In the genomic region with DNA sequence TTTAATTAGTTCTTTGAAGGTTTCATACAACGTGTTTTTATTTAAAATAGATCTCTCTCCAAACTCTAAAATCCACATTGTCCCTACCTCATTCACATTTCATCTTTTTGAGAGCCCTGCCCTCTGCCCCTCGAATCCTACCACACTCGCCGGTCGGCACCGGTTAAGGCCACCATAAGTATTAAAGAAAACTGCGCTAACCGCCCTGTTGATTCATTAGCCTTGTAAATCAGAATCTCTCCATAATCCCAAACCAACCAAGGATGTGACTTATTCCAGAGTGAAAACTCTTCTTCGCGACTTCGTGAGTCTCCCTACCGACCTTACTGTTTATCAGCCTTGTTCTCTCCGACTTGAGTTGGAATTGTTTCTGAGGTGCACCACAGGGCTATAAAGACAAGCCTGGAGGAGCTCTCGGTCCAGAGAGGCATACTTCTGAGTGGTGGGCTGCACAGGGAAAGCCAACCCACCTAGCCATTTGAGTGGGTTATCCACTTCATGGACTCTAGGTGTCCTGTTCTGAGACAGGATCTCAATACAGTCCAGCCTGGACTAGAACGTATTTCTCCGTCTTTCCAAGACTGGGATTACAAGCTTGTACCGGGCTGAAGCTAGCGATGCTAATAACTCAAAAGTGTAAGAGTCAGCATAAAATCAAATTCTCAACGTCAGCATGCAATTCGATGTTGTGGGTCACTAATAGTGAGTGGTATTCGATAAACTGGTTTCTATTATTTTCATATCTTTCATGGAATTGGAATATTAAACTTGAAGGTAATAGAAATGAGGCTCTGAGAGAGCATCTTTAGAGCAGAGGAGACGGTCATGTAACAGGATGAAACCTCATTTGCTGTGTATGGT, we compare ENCODE assay signal across 8 mouse cellular contexts. TPM values are rescaled to one million over a fixed set of nuclear protein-coding genes. Genes with fewer than 3 reads are reported as not detected.
A peak's percentile ranks its signal among the peaks of the same experiment; 100 is the strongest.
DNase-seq lines count a peak whose midpoint lies in the region; ATAC-seq and TF ChIP-seq lines count a peak whose summit lies in the region.

No protein-coding gene starts in this region.

- H3K36me3 ChIP-seq in lung, postnatal 0 days (ENCODE audit: insufficient read depth, low read length) = no peaks in the 10 kb centered on the region
- H3K36me3 ChIP-seq in embryonic facial prominence, embryonic 12.5 days = peaks cover 29% of the 10 kb centered on the region
- H3K36me3 ChIP-seq in heart, embryonic 12.5 days = peaks cover 38% of the 10 kb centered on the region
- H3K36me3 ChIP-seq in liver, embryonic 14.5 days (replicated peaks; ENCODE audit: control insufficient read depth, insufficient read depth, low read depth) = peaks cover 16% of the 10 kb centered on the region
- peaks cover 10% of the 10 kb centered on the region for H3K36me3 ChIP-seq in stomach, embryonic 16.5 days (ENCODE audit: control insufficient read depth, insufficient read depth, low read length)

- WGBS in lung, postnatal 0 days = 29% methylated on average over 22 of the region's 22 CpGs
- WGBS in embryonic facial prominence, embryonic 12.5 days = 29% methylated on average over 22 of the region's 22 CpGs
- WGBS in heart, embryonic 12.5 days = 30% methylated on average over 22 of the region's 22 CpGs
- WGBS in liver, embryonic 14.5 days (ENCODE audit: insufficient replicate concordance) = 30% methylated on average over 22 of the region's 22 CpGs
- WGBS in stomach, embryonic 16.5 days = 27% methylated on average over 22 of the region's 22 CpGs

- no peak for TF ChIP-seq EP300 in lung, postnatal 0 days (IDR thresholded peaks at IDR 0.05)
- TF ChIP-seq EP300 in liver, embryonic 14.5 days (IDR thresholded peaks at IDR 0.05; ENCODE audit: low read depth) = no peak

- peak overlapping the region; percentile 85 for H3K4me2 ChIP-seq in lung, postnatal 0 days (replicated peaks; ENCODE audit: low read depth, low read length)
- peak overlapping the region; percentile 91 for H3K4me2 ChIP-seq in embryonic facial prominence, embryonic 12.5 days (replicated peaks)
- peak overlapping the region; percentile 93 for H3K4me2 ChIP-seq in heart, embryonic 12.5 days
- H3K4me2 ChIP-seq in liver, embryonic 14.5 days (ENCODE audit: low read depth) = peak overlapping the region; percentile 97
- H3K4me2 ChIP-seq in stomach, embryonic 16.5 days (ENCODE audit: low read depth, low read length) = peak overlapping the region; percentile 92

- peak overlapping the region; percentile 97 for H3K9ac ChIP-seq in lung, postnatal 0 days (replicated peaks; ENCODE audit: low read depth)
- peak overlapping the region; percentile 52; the same call in 1 of the 2 replicates for H3K9ac ChIP-seq in embryonic facial prominence, embryonic 12.5 days
- H3K9ac ChIP-seq in heart, embryonic 12.5 days = peak overlapping the region; percentile 74
- peak overlapping the region; percentile 93 for H3K9ac ChIP-seq in liver, embryonic 14.5 days (replicated peaks)
- H3K9ac ChIP-seq in stomach, embryonic 16.5 days (ENCODE audit: low read length) = peak overlapping the region; percentile 97

- H3K27ac ChIP-seq in lung, postnatal 0 days (ENCODE audit: low read length) = no peak overlapping the region
- no peak overlapping the region for H3K27ac ChIP-seq in embryonic facial prominence, embryonic 12.5 days
- no peak overlapping the region for H3K27ac ChIP-seq in heart, embryonic 12.5 days (ENCODE audit: poor library complexity, severe bottlenecking)
- H3K27ac ChIP-seq in liver, embryonic 14.5 days = peak overlapping the region; percentile 25
- H3K27ac ChIP-seq in stomach, embryonic 16.5 days (ENCODE audit: low read length) = no peak overlapping the region

- no peak for DNase-seq in lung, postnatal 0 days (ENCODE audit: low spot score)
- DNase-seq in lung, postnatal 10 days = no peak
- no peak for DNase-seq in liver, embryonic 14.5 days (ENCODE audit: low read depth in 3 of 3, low spot score in 3 of 3)
- DNase-seq in gastrocnemius, postnatal 25 days = no peak
- DNase-seq in gastrocnemius, postnatal 10 days = no peak

- H3K27me3 ChIP-seq in lung, postnatal 0 days (replicated peaks; ENCODE audit: insufficient read depth, low read length) = no peaks in the 10 kb centered on the region
- H3K27me3 ChIP-seq in embryonic facial prominence, embryonic 12.5 days = no peaks in the 10 kb centered on the region
- no peaks in the 10 kb centered on the region for H3K27me3 ChIP-seq in heart, embryonic 12.5 days (replicated peaks)
- H3K27me3 ChIP-seq in liver, embryonic 14.5 days (ENCODE audit: control insufficient read depth, insufficient read depth, low read length) = no peaks in the 10 kb centered on the region
- no peaks in the 10 kb centered on the region for H3K27me3 ChIP-seq in stomach, embryonic 16.5 days (ENCODE audit: control insufficient read depth, insufficient read depth, low read length)

- H3K9me3 ChIP-seq in lung, postnatal 0 days (ENCODE audit: low read length) = no peaks in the 10 kb centered on the region
- H3K9me3 ChIP-seq in embryonic facial prominence, embryonic 12.5 days = no peaks in the 10 kb centered on the region
- H3K9me3 ChIP-seq in heart, embryonic 12.5 days (replicated peaks) = no peaks in the 10 kb centered on the region
- H3K9me3 ChIP-seq in liver, embryonic 14.5 days (ENCODE audit: control insufficient read depth, low read length) = no peaks in the 10 kb centered on the region
- H3K9me3 ChIP-seq in stomach, embryonic 16.5 days (replicated peaks; ENCODE audit: control insufficient read depth, low read length) = no peaks in the 10 kb centered on the region

- H3K4me1 ChIP-seq in lung, postnatal 0 days (ENCODE audit: insufficient read depth, low read depth, low read length) = peaks cover 10% of the 10 kb centered on the region; the same call in 1 of the 2 replicates
- peaks cover 11% of the 10 kb centered on the region for H3K4me1 ChIP-seq in embryonic facial prominence, embryonic 12.5 days
- peaks cover 11% of the 10 kb centered on the region for H3K4me1 ChIP-seq in heart, embryonic 12.5 days (replicated peaks)
- H3K4me1 ChIP-seq in liver, embryonic 14.5 days (replicated peaks; ENCODE audit: control insufficient read depth in 2 of 2, insufficient read depth in 2 of 2, low read length in 1 of 2) = peaks cover 6 to 17% of the 10 kb centered on the region in 2 experiments; a peak in 3 of 4 replicates
- peaks cover 12% of the 10 kb centered on the region for H3K4me1 ChIP-seq in stomach, embryonic 16.5 days (ENCODE audit: control insufficient read depth, insufficient read depth, low read length)

- ATAC-seq in lung, postnatal 0 days = peak; percentile 26
- ATAC-seq in embryonic facial prominence, embryonic 12.5 days (ENCODE audit: insufficient number of reproducible peaks, insufficient read depth, low FRiP score, low TSS enrichment) = 0 out of 2 replicates have a peak, but pooled peaks have one; percentile 19
- 0 out of 2 replicates have a peak, but pooled peaks have one; percentile 26 for ATAC-seq in heart, embryonic 12.5 days (ENCODE audit: insufficient number of reproducible peaks, low FRiP score)
- peak; percentile 40 for ATAC-seq in liver, embryonic 14.5 days (ENCODE audit: insufficient read depth)
- no peak for ATAC-seq in stomach, embryonic 16.5 days (ENCODE audit: insufficient read depth, low FRiP score)

- no peak for TF ChIP-seq CTCF in lung, postnatal 0 days (IDR thresholded peaks at IDR 0.05)
- no peak for TF ChIP-seq CTCF in liver, embryonic 14.5 days (IDR thresholded peaks at IDR 0.05; ENCODE audit: low read depth)

- peak overlapping the region; percentile 92 for H3K4me3 ChIP-seq in lung, postnatal 0 days (ENCODE audit: low read depth, low read length)
- H3K4me3 ChIP-seq in embryonic facial prominence, embryonic 12.5 days = peak overlapping the region; percentile 91
- H3K4me3 ChIP-seq in heart, embryonic 12.5 days = peak overlapping the region; percentile 90
- H3K4me3 ChIP-seq in liver, embryonic 14.5 days (ENCODE audit: insufficient read depth in 1 of 2, low read depth in 2 of 2, low read length in 2 of 2) = peak overlapping the region; percentile 91 to 100
- peak overlapping the region; percentile 94 for H3K4me3 ChIP-seq in stomach, embryonic 16.5 days (replicated peaks; ENCODE audit: low read length)

RNA-seq across cellular contexts. Expression of gene Chuk, which starts 0.6 kb away (rescaled TPM):
- 32.8 and 33.4 TPM in 2 replicates for polyA plus RNA-seq in lung, postnatal 0 days (2015; fragmentation: Nextera tagmentation; extraction: Ambion mirVana)
- 53.5 and 54.2 TPM in 2 replicates for polyA plus RNA-seq in embryonic facial prominence, embryonic 12.5 days (2016; fragmentation: Nextera tagmentation; extraction: Ambion mirVana)
- polyA plus RNA-seq in heart, embryonic 12.5 days (2016; fragmentation: Nextera tagmentation; extraction: Ambion mirVana) = 36.3 and 37.4 TPM in 2 replicates
- polyA plus RNA-seq in liver, embryonic 14.5 days (2012; rRNA removed) = 14.8 and 20.7 TPM in 2 replicates
- 20.5 and 21.0 TPM in 2 replicates for polyA plus RNA-seq in liver, embryonic 14.5 days (2014; fragmentation: Nextera tagmentation; extraction: Ambion mirVana)
- 38.9 and 44.0 TPM in 2 replicates for polyA plus RNA-seq in stomach, embryonic 16.5 days (2015; fragmentation: Nextera tagmentation; extraction: Ambion mirVana)
- 10 to 100 TPM; 14.9 to 17.4 TPM for total RNA-seq in gastrocnemius, postnatal 25 days (2021)
- 10 to 100 TPM; 21.6 TPM for total RNA-seq in gastrocnemius, postnatal 10 days (2021)

RNA-seq across cellular contexts. Expression of gene Cwf19l1, which starts 27.8 kb away (rescaled TPM):
- 14.2 and 18.5 TPM in 2 replicates for polyA plus RNA-seq in lung, postnatal 0 days (2015; fragmentation: Nextera tagmentation; extraction: Ambion mirVana)
- polyA plus RNA-seq in embryonic facial prominence, embryonic 12.5 days (2016; fragmentation: Nextera tagmentation; extraction: Ambion mirVana) = 42.1 and 42.6 TPM in 2 replicates
- polyA plus RNA-seq in heart, embryonic 12.5 days (2016; fragmentation: Nextera tagmentation; extraction: Ambion mirVana) = 19.1 and 19.7 TPM in 2 replicates
- 4.6 and 8.8 TPM in 2 replicates for polyA plus RNA-seq in liver, embryonic 14.5 days (2012; rRNA removed)
- 12.9 and 18.0 TPM in 2 replicates for polyA plus RNA-seq in liver, embryonic 14.5 days (2014; fragmentation: Nextera tagmentation; extraction: Ambion mirVana)
- 26.1 and 29.2 TPM in 2 replicates for polyA plus RNA-seq in stomach, embryonic 16.5 days (2015; fragmentation: Nextera tagmentation; extraction: Ambion mirVana)
- total RNA-seq in gastrocnemius, postnatal 25 days (2021) = 1 to 10 TPM; 4.0 to 5.7 TPM
- 1 to 10 TPM; 7.7 to 8.7 TPM for total RNA-seq in gastrocnemius, postnatal 10 days (2021)

RNA-seq across cellular contexts. Expression of gene Erlin1, which starts 38.3 kb away (rescaled TPM):
- 22.7 and 26.9 TPM in 2 replicates for polyA plus RNA-seq in lung, postnatal 0 days (2015; fragmentation: Nextera tagmentation; extraction: Ambion mirVana)
- polyA plus RNA-seq in embryonic facial prominence, embryonic 12.5 days (2016; fragmentation: Nextera tagmentation; extraction: Ambion mirVana) = 28.8 and 32.4 TPM in 2 replicates
- 18.5 and 18.7 TPM in 2 replicates for polyA plus RNA-seq in heart, embryonic 12.5 days (2016; fragmentation: Nextera tagmentation; extraction: Ambion mirVana)
- 7.1 and 11.4 TPM in 2 replicates for polyA plus RNA-seq in liver, embryonic 14.5 days (2012; rRNA removed)
- polyA plus RNA-seq in liver, embryonic 14.5 days (2014; fragmentation: Nextera tagmentation; extraction: Ambion mirVana) = 13.0 and 13.4 TPM in 2 replicates
- polyA plus RNA-seq in stomach, embryonic 16.5 days (2015; fragmentation: Nextera tagmentation; extraction: Ambion mirVana) = 48.9 and 56.6 TPM in 2 replicates
- 1 to 10 TPM; 3.4 to 4.8 TPM for total RNA-seq in gastrocnemius, postnatal 25 days (2021)
- 1 to 10 TPM; 5.6 to 8.3 TPM for total RNA-seq in gastrocnemius, postnatal 10 days (2021)

RNA-seq across cellular contexts. Expression of gene Bloc1s2, which starts 38.4 kb away (rescaled TPM):
- polyA plus RNA-seq in lung, postnatal 0 days (2015; fragmentation: Nextera tagmentation; extraction: Ambion mirVana) = 62.0 and 63.5 TPM in 2 replicates
- polyA plus RNA-seq in embryonic facial prominence, embryonic 12.5 days (2016; fragmentation: Nextera tagmentation; extraction: Ambion mirVana) = 95.5 and 96.2 TPM in 2 replicates
- polyA plus RNA-seq in heart, embryonic 12.5 days (2016; fragmentation: Nextera tagmentation; extraction: Ambion mirVana) = 63.0 and 64.0 TPM in 2 replicates
- polyA plus RNA-seq in liver, embryonic 14.5 days (2012; rRNA removed) = 18.4 and 28.1 TPM in 2 replicates
- polyA plus RNA-seq in liver, embryonic 14.5 days (2014; fragmentation: Nextera tagmentation; extraction: Ambion mirVana) = 44.5 and 45.0 TPM in 2 replicates
- polyA plus RNA-seq in stomach, embryonic 16.5 days (2015; fragmentation: Nextera tagmentation; extraction: Ambion mirVana) = 74.2 and 77.2 TPM in 2 replicates
- 10 to 100 TPM; 12.7 to 13.5 TPM for total RNA-seq in gastrocnemius, postnatal 25 days (2021)
- 10 to 100 TPM; 15.8 to 17.8 TPM for total RNA-seq in gastrocnemius, postnatal 10 days (2021)
